Mouse (Mus musculus) R1 (cell line): ENCODE data around the gene Dlg2.
A peak's percentile ranks its signal among the peaks of the same experiment; 100 is the strongest.

Source experiments
- DNase-seq: peaks from one replicate; pipeline ENCODE4 v3.0.0-alpha.2; 2018; ENCODE audit warnings: low read depth, low spot score

Gene Dlg2

GRCm38 (mm10) chr7:90476313-90477245 lies at the start of gene Dlg2:
TSS of gene Dlg2 (plus strand) at chr7:90476672.
- peak; percentile 17 for DNase-seq

- no peak for DNase-seq
These were observed 49.5 kb upstream of the Dlg2 start for GRCm38 (mm10) chr7:90427006-90427405.

- DNase-seq = no peak
These were observed 44.3 kb upstream of the Dlg2 start for GRCm38 (mm10) chr7:90432221-90432620.

GRCm38 (mm10) chr7:90440044-90440443 lies 36.4 kb upstream of the Dlg2 start:
- DNase-seq = no peak

- no peak for DNase-seq
These were observed 34.4 kb upstream of the Dlg2 start for GRCm38 (mm10) chr7:90442070-90442469.

- peak; percentile 97 for DNase-seq
These were observed 33.9 kb upstream of the Dlg2 start, which contains the start of gene Crebzf for GRCm38 (mm10) chr7:90442518-90443080. TSS of gene Crebzf (plus strand) at chr7:90442729.

GRCm38 (mm10) chr7:90443101-90444091 lies 33.1 kb upstream of the Dlg2 start:
- DNase-seq = peak; percentile 54

- DNase-seq = peak; percentile 30
These were observed 32.3 kb upstream of the Dlg2 start for GRCm38 (mm10) chr7:90444206-90444605.

GRCm38 (mm10) chr7:90456149-90456844 lies 20.2 kb upstream of the Dlg2 start:
- no peak for DNase-seq

GRCm38 (mm10) chr7:90456845-90457468 lies 19.5 kb upstream of the Dlg2 start, which contains the start of gene Tmem126a:
TSS of gene Tmem126a (minus strand) at chr7:90457229.
- DNase-seq = peak; percentile 89

- DNase-seq = peak; percentile 62
These were observed 19.0 kb upstream of the Dlg2 start for GRCm38 (mm10) chr7:90457517-90457916.

GRCm38 (mm10) chr7:90460330-90460729 lies 16.1 kb upstream of the Dlg2 start:
- DNase-seq = peak; percentile 81

GRCm38 (mm10) chr7:90460930-90461329 lies 15.5 kb upstream of the Dlg2 start:
- peak; percentile 77 for DNase-seq

- no peak for DNase-seq
These were observed 15.0 kb upstream of the Dlg2 start for GRCm38 (mm10) chr7:90461441-90461840.

- DNase-seq = no peak
These were observed 3.0 kb upstream of the Dlg2 start for GRCm38 (mm10) chr7:90473511-90473910.

- DNase-seq = peak; percentile 98
These were observed 619 bp upstream of the Dlg2 start, which contains the start of gene Tmem126b for GRCm38 (mm10) chr7:90475793-90476312. TSS of gene Tmem126b (minus strand) at chr7:90476001.

GRCm38 (mm10) chr7:90482607-90483006 lies 6.1 kb downstream of the Dlg2 start:
- no peak for DNase-seq

- DNase-seq = no peak
These were observed 31.7 kb downstream of the Dlg2 start for GRCm38 (mm10) chr7:90508124-90508523.

- DNase-seq = no peak
These were observed 35.8 kb downstream of the Dlg2 start for GRCm38 (mm10) chr7:90512293-90512692.
